Comparison of ENCODE assay signal across 20 mouse cellular contexts in the genomic region with DNA sequence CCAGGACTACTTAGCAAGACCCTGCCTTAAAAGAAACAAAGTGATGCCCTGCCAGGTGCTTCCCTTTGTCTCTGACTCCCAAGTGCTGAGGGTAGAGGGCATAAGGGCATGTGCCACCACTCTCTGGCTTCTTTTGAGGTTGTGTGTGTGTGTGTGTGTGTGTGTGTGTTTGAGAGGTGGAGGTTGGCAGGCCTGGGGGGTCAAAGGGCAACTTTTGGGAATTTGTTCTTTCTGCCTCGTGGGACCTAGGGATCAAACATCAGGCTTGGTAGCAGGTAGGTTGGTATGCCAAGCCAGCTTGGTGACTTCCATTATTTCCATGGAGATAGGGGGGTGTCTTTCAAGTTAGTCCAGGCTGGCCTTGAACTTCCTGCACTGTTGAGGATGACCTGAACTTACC. TPM values are rescaled to one million over a fixed set of nuclear protein-coding genes. Genes with fewer than 3 reads are reported as not detected.
A peak's percentile ranks its signal among the peaks of the same experiment; 100 is the strongest.
DNase-seq lines count a peak whose midpoint lies in the region; ATAC-seq lines count a peak whose summit lies in the region.
"Had no signal": no experiment of that assay in that cellular context is flagged by ENCODE, and none has a peak within 500 bp of the region (broad histone marks: within the 10 kb centered on the region; RNA-seq: fewer than 3 reads in every experiment).

No protein-coding gene starts in this region.

- H3K9me3 ChIP-seq in hindbrain, embryonic 10.5 days = no peaks in the 10 kb centered on the region
- H3K9me3 ChIP-seq in hindbrain, embryonic 12.5 days (replicated peaks) = no peaks in the 10 kb centered on the region
- no peaks in the 10 kb centered on the region for H3K9me3 ChIP-seq in kidney, embryonic 14.5 days (ENCODE audit: control insufficient read depth, low read length)
- H3K9me3 ChIP-seq in liver, embryonic 12.5 days (replicated peaks) = no peaks in the 10 kb centered on the region
- H3K9me3 ChIP-seq: embryonic facial prominence, embryonic 10.5 days; forebrain, embryonic 13.5 days; G1E; heart, embryonic 12.5 days had no signal

- no peak overlapping the region for H3K9ac ChIP-seq in hindbrain, embryonic 12.5 days
- H3K9ac ChIP-seq in kidney, embryonic 14.5 days (ENCODE audit: low read depth, low read length) = no peak overlapping the region
- H3K9ac ChIP-seq in liver, embryonic 12.5 days = no peak overlapping the region
- H3K9ac ChIP-seq: forebrain, embryonic 13.5 days; forebrain, postnatal 0 days; heart, embryonic 12.5 days had no signal

- ATAC-seq in hindbrain, embryonic 12.5 days (ENCODE audit: low FRiP score) = no peak
- no peak for ATAC-seq in kidney, embryonic 14.5 days (ENCODE audit: low FRiP score, low TSS enrichment)
- no peak for ATAC-seq in liver, embryonic 12.5 days
- ATAC-seq: CD4-positive, CD25-positive, alpha-beta regulatory T cell, adult 4 months; forebrain, embryonic 13.5 days; forebrain, postnatal 0 days had no signal

- H3K27ac ChIP-seq in hindbrain, embryonic 10.5 days = 0 out of 2 replicates have a peak overlapping the region, but pooled peaks have one; percentile 16
- no peak overlapping the region for H3K27ac ChIP-seq in hindbrain, embryonic 12.5 days
- H3K27ac ChIP-seq in kidney, embryonic 14.5 days (ENCODE audit: low read depth, low read length) = no peak overlapping the region
- H3K27ac ChIP-seq in liver, embryonic 12.5 days = peak overlapping the region; percentile 30; the same call in 1 of the 2 replicates
- H3K27ac ChIP-seq: embryonic facial prominence, embryonic 10.5 days; forebrain, embryonic 13.5 days; gastrocnemius, adult 2 months had no signal

- 67% methylated on average over 1 of the region's 1 CpGs for WGBS in hindbrain, embryonic 10.5 days
- 74% methylated on average over 1 of the region's 1 CpGs for WGBS in hindbrain, embryonic 12.5 days
- whole genome bisulfite sequencing in kidney, embryonic 14.5 days = 72% methylated on average over 1 of the region's 1 CpGs
- WGBS in liver, embryonic 12.5 days (ENCODE audit: insufficient replicate concordance) = 43% methylated on average over 1 of the region's 1 CpGs

- DNase-seq in hindbrain, embryonic 10.5 days (ENCODE audit: low spot score) = no peak
- DNase-seq in kidney, adult 8-10 months = peak; percentile 71 to 83
- no peak for DNase-seq in liver
- DNase-seq in spleen, postnatal 36 days (ENCODE audit: low spot score in 2 of 2) = no peak
- DNase-seq: adrenal gland, adult 8-10 months; adrenal gland, postnatal 36 days; B cell, adult 2 months; cerebellum, adult 2 months; cerebellum, postnatal 10 days; forebrain, postnatal 0 days; gastrocnemius, adult 2 months; gastrocnemius, postnatal 25 days had no signal

- no peak overlapping the region for H3K4me3 ChIP-seq in hindbrain, embryonic 10.5 days
- no peak overlapping the region for H3K4me3 ChIP-seq in hindbrain, embryonic 12.5 days
- H3K4me3 ChIP-seq in kidney, embryonic 14.5 days (ENCODE audit: low read length) = no peak overlapping the region
- H3K4me3 ChIP-seq in liver, embryonic 12.5 days = no peak overlapping the region
- H3K4me3 ChIP-seq: embryonic facial prominence, embryonic 10.5 days; forebrain, embryonic 13.5 days; gastrocnemius, adult 2 months; heart, embryonic 12.5 days had no signal

- no peak overlapping the region for H3K4me2 ChIP-seq in hindbrain, embryonic 12.5 days (replicated peaks)
- H3K4me2 ChIP-seq in kidney, embryonic 14.5 days (replicated peaks; ENCODE audit: low read depth, low read length) = no peak overlapping the region
- no peak overlapping the region for H3K4me2 ChIP-seq in liver, embryonic 12.5 days
- H3K4me2 ChIP-seq: forebrain, embryonic 13.5 days; heart, embryonic 12.5 days had no signal

- H3K4me1 ChIP-seq in hindbrain, embryonic 10.5 days (replicated peaks) = peaks cover 19% of the 10 kb centered on the region
- peaks cover 8% of the 10 kb centered on the region for H3K4me1 ChIP-seq in hindbrain, embryonic 12.5 days
- no peaks in the 10 kb centered on the region for H3K4me1 ChIP-seq in kidney, embryonic 14.5 days (ENCODE audit: control insufficient read depth, insufficient read depth, low read length)
- H3K4me1 ChIP-seq in liver, embryonic 12.5 days = peaks cover 59% of the 10 kb centered on the region

- H3K36me3 ChIP-seq in hindbrain, embryonic 10.5 days = no peaks in the 10 kb centered on the region
- no peaks in the 10 kb centered on the region for H3K36me3 ChIP-seq in hindbrain, embryonic 12.5 days
- no peaks in the 10 kb centered on the region for H3K36me3 ChIP-seq in kidney, embryonic 14.5 days (ENCODE audit: control insufficient read depth, insufficient read depth, low read length)
- H3K36me3 ChIP-seq in liver, embryonic 12.5 days = no peaks in the 10 kb centered on the region
- H3K36me3 ChIP-seq: embryonic facial prominence, embryonic 10.5 days; G1E; heart, embryonic 12.5 days had no signal

- H3K27me3 ChIP-seq in hindbrain, embryonic 10.5 days (ENCODE audit: insufficient read depth, poor library complexity, severe bottlenecking) = no peaks in the 10 kb centered on the region
- no peaks in the 10 kb centered on the region; the same call in 1 of the 2 replicates for H3K27me3 ChIP-seq in hindbrain, embryonic 12.5 days
- H3K27me3 ChIP-seq in kidney, embryonic 14.5 days (ENCODE audit: control insufficient read depth, insufficient read depth, low read length) = no peaks in the 10 kb centered on the region
- H3K27me3 ChIP-seq in liver, embryonic 12.5 days (replicated peaks) = no peaks in the 10 kb centered on the region
- H3K27me3 ChIP-seq: forebrain, embryonic 13.5 days; heart, embryonic 12.5 days had no signal

RNA-seq across cellular contexts. Expression of a gene that starts 7.8 kb away (rescaled TPM):
- polyA plus RNA-seq in hindbrain, embryonic 10.5 days (2016; fragmentation: Nextera tagmentation; extraction: Ambion mirVana) = 38.6 and 42.0 TPM in 2 replicates
- 95.3 and 102 TPM in 2 replicates for polyA plus RNA-seq in hindbrain, embryonic 12.5 days (2016; fragmentation: Nextera tagmentation; extraction: Ambion mirVana)
- 76.6 and 88.5 TPM in 2 replicates for polyA plus RNA-seq in kidney, embryonic 14.5 days (2014; fragmentation: Nextera tagmentation; extraction: Ambion mirVana)
- polyA plus RNA-seq in liver, embryonic 12.5 days (2016; fragmentation: Nextera tagmentation; extraction: Ambion mirVana) = 40.5 and 40.8 TPM in 2 replicates

RNA-seq across cellular contexts. Expression of a gene that starts 43.0 kb away (rescaled TPM):
- polyA plus RNA-seq in hindbrain, embryonic 10.5 days (2016; fragmentation: Nextera tagmentation; extraction: Ambion mirVana) = 41.6 and 41.9 TPM in 2 replicates
- polyA plus RNA-seq in hindbrain, embryonic 12.5 days (2016; fragmentation: Nextera tagmentation; extraction: Ambion mirVana) = 51.5 and 52.8 TPM in 2 replicates
- 20.5 and 35.2 TPM in 2 replicates for polyA plus RNA-seq in kidney, embryonic 14.5 days (2014; fragmentation: Nextera tagmentation; extraction: Ambion mirVana)
- 35.1 and 36.6 TPM in 2 replicates for polyA plus RNA-seq in liver, embryonic 12.5 days (2016; fragmentation: Nextera tagmentation; extraction: Ambion mirVana)

RNA-seq across cellular contexts. Expression of a gene that starts 43.0 kb away (rescaled TPM):
- 3.0 and 3.5 TPM in 2 replicates for polyA plus RNA-seq in hindbrain, embryonic 10.5 days (2016; fragmentation: Nextera tagmentation; extraction: Ambion mirVana)
- 1.9 TPM in 2 replicates for polyA plus RNA-seq in hindbrain, embryonic 12.5 days (2016; fragmentation: Nextera tagmentation; extraction: Ambion mirVana)
- polyA plus RNA-seq in kidney, embryonic 14.5 days (2014; fragmentation: Nextera tagmentation; extraction: Ambion mirVana) = 1.7 and 3.2 TPM in 2 replicates
- 2.5 and 2.6 TPM in 2 replicates for polyA plus RNA-seq in liver, embryonic 12.5 days (2016; fragmentation: Nextera tagmentation; extraction: Ambion mirVana)

Comparison
In these comparisons a context has a peak if more than half of its experiments do, and no peak if none do; other contexts are left out.
1. H3K27ac ChIP-seq: peak in hindbrain, embryonic 10.5 days (single experiment) and liver, embryonic 12.5 days (single experiment); none in hindbrain, embryonic 12.5 days (single experiment) and kidney, embryonic 14.5 days (single experiment).
2. DNase-seq: peak in kidney, adult 8-10 months (2 of 2); none in hindbrain, embryonic 10.5 days (single experiment), liver (single experiment) and spleen, postnatal 36 days (0 of 2).